Mouse (Mus musculus): Measurements from ENCODE around the gene Gabbr2. TPM values are rescaled to one million over a fixed set of nuclear protein-coding genes. Genes with fewer than 3 reads are reported as not detected.
A peak's percentile ranks its signal among the peaks of the same experiment; 100 is the strongest.

Gabbr2 gene
- polyA plus RNA-seq, 1 experiment, result 102 TPM

GRCm38 (mm10) chr4:46987809-46988208 lies 3.9 kb downstream of the Gabbr2 start:
- H3K4me1 ChIP-seq (ENCODE audit: control insufficient read depth, insufficient read depth, low read length), result peaks cover 48% of the 10 kb centered on the region
- no peak overlapping the region for H3K4me3 ChIP-seq (replicated peaks; ENCODE audit: insufficient read depth, low read depth, low read length)
- DNase-seq, result no peak
- 86% methylated on average over 6 of the region's 6 CpGs for WGBS
- no peak overlapping the region for H3K27ac ChIP-seq (ENCODE audit: insufficient read depth, low read length)
- H3K27me3 ChIP-seq (ENCODE audit: control insufficient read depth, insufficient read depth, low read length), result no peaks in the 10 kb centered on the region
- TF ChIP-seq POLR2A (IDR thresholded peaks at IDR 0.05; ENCODE audit: borderline replicate concordance, insufficient read depth, low read length), result no peak
- no peak for TF ChIP-seq CTCF (IDR thresholded peaks at IDR 0.05; ENCODE audit: borderline replicate concordance, insufficient read depth, low read depth, low read length)

- DNase-seq, result peak; percentile 64 to 81
- Histone ChIP-seq H3K4me3 (replicated peaks; ENCODE audit: insufficient read depth, low read depth, low read length) (no peak overlapping the region), H3K27me3 (ENCODE audit: control insufficient read depth, insufficient read depth, low read length) (no peaks in the 10 kb centered on the region), H3K27ac (ENCODE audit: insufficient read depth, low read length) (no peak overlapping the region), H3K4me1 (ENCODE audit: control insufficient read depth, insufficient read depth, low read length) (peaks cover 64% of the 10 kb centered on the region)
- TF ChIP-seq POLR2A (IDR thresholded peaks at IDR 0.05; ENCODE audit: borderline replicate concordance, insufficient read depth, low read length) (no peak), CTCF (IDR thresholded peaks at IDR 0.05; ENCODE audit: borderline replicate concordance, insufficient read depth, low read depth, low read length) (no peak)
These were observed 5.6 kb downstream of the Gabbr2 start for GRCm38 (mm10) chr4:46986054-46986453.

DNA sequence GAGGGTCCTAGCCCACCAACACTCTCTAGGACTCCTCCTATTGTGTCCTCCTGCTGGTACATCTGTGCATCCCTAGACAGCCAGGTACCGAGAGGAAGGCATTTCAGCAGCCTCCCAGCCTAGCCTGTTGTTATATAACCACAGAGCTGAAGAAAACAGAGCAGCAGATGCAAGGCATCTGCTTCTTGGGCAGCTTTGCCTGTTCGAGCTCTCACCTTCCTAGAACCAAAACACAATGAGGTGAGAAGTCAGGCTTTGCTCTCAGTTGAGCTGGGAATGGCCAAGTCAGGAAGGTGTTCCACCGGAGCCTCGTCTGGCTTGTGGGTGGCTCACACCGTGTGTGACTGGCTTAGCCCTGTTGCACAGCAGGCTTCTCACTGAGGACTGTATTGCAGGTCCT lies 8.8 kb downstream of the Gabbr2 start:
- Histone ChIP-seq H3K4me3 (replicated peaks; ENCODE audit: insufficient read depth, low read depth, low read length) (no peak overlapping the region), H3K27me3 (ENCODE audit: control insufficient read depth, insufficient read depth, low read length) (no peaks in the 10 kb centered on the region), H3K4me1 (ENCODE audit: control insufficient read depth, insufficient read depth, low read length) (peaks cover 78% of the 10 kb centered on the region), H3K27ac (ENCODE audit: insufficient read depth, low read length) (peak overlapping the region; percentile 20)
- DNase-seq, result peak; percentile 53
- no peak for TF ChIP-seq CTCF (IDR thresholded peaks at IDR 0.05; ENCODE audit: borderline replicate concordance, insufficient read depth, low read depth, low read length)
- no peak for TF ChIP-seq POLR2A (IDR thresholded peaks at IDR 0.05; ENCODE audit: borderline replicate concordance, insufficient read depth, low read length)
- 16% methylated on average over 5 of the region's 5 CpGs for WGBS

GRCm38 (mm10) chr4:46982094-46982493 lies 9.6 kb downstream of the Gabbr2 start:
- peak in 1 of 2 experiments; percentile 56 for DNase-seq
- WGBS, result 33% methylated on average over 4 of the region's 4 CpGs
- Histone ChIP-seq H3K27ac (ENCODE audit: insufficient read depth, low read length) (no peak overlapping the region), H3K27me3 (ENCODE audit: control insufficient read depth, insufficient read depth, low read length) (no peaks in the 10 kb centered on the region), H3K4me1 (ENCODE audit: control insufficient read depth, insufficient read depth, low read length) (peaks cover 86% of the 10 kb centered on the region), H3K4me3 (replicated peaks; ENCODE audit: insufficient read depth, low read depth, low read length) (no peak overlapping the region)
- no peak for TF ChIP-seq POLR2A (IDR thresholded peaks at IDR 0.05; ENCODE audit: borderline replicate concordance, insufficient read depth, low read length)
- no peak for TF ChIP-seq CTCF (IDR thresholded peaks at IDR 0.05; ENCODE audit: borderline replicate concordance, insufficient read depth, low read depth, low read length)

DNA sequence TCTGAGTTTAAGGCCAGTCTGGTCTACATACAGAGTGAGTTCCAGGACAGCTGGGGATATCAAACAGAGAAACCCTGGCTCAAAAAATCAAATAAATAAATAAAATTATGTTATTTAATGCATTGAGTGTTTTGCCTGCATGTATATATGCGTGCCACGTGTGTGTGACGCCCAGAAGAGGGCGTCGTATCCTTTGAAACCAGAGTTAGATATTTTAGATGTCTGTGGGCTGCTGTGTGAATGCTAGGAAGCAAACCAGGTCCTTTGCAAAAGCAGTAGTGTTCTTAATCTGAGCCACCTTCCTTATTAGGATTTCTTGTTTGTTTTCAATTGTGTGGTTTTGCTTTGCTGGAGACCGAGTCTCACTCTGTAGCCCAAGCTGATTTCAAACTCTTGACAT lies 13.3 kb downstream of the Gabbr2 start:
- TF ChIP-seq POLR2A (IDR thresholded peaks at IDR 0.05; ENCODE audit: borderline replicate concordance, insufficient read depth, low read length) (no peak), CTCF (IDR thresholded peaks at IDR 0.05; ENCODE audit: borderline replicate concordance, insufficient read depth, low read depth, low read length) (no peak)
- no peaks in the 10 kb centered on the region for H3K27me3 ChIP-seq (ENCODE audit: control insufficient read depth, insufficient read depth, low read length)
- peaks cover 82% of the 10 kb centered on the region for H3K4me1 ChIP-seq (ENCODE audit: control insufficient read depth, insufficient read depth, low read length)
- WGBS, result 91% methylated on average over 6 of the region's 6 CpGs
- H3K4me3 ChIP-seq (replicated peaks; ENCODE audit: insufficient read depth, low read depth, low read length), result no peak overlapping the region
- DNase-seq, result no peak
- H3K27ac ChIP-seq (ENCODE audit: insufficient read depth, low read length), result no peak overlapping the region

GRCm38 (mm10) chr4:46977161-46977560 lies 14.5 kb downstream of the Gabbr2 start:
- Histone ChIP-seq H3K27ac (ENCODE audit: insufficient read depth, low read length) (peak overlapping the region; percentile 93), H3K27me3 (ENCODE audit: control insufficient read depth, insufficient read depth, low read length) (no peaks in the 10 kb centered on the region), H3K4me1 (ENCODE audit: control insufficient read depth, insufficient read depth, low read length) (peaks cover 75% of the 10 kb centered on the region), H3K4me3 (replicated peaks; ENCODE audit: insufficient read depth, low read depth, low read length) (no peak overlapping the region)
- 31% methylated on average over 7 of the region's 7 CpGs for WGBS
- TF ChIP-seq CTCF (IDR thresholded peaks at IDR 0.05; ENCODE audit: borderline replicate concordance, insufficient read depth, low read depth, low read length) (no peak), POLR2A (IDR thresholded peaks at IDR 0.05; ENCODE audit: borderline replicate concordance, insufficient read depth, low read length) (no peak)
- peak in 1 of 2 experiments; percentile 55 for DNase-seq

DNA sequence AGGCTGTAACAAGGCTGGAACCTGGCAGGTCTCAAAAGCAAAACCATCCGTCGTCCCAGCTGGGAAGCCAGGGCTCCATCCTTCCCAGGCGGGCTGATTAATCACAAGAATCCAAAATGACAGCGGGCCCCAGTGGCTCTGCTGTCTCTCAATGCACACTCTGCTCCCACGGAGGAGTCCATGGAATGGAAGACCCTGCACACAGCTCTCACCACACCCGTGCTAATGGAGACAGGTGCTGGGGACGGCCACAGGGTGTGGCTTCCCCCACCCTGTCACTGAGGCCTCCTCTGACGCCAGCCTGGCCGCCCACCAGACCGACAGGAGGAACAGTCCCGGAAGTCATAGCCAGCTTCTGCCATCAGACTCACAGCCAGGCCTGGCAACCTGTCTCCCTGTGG lies 15.0 kb downstream of the Gabbr2 start:
- Histone ChIP-seq H3K27ac (ENCODE audit: insufficient read depth, low read length) (peak overlapping the region; percentile 93), H3K27me3 (ENCODE audit: control insufficient read depth, insufficient read depth, low read length) (no peaks in the 10 kb centered on the region), H3K4me3 (replicated peaks; ENCODE audit: insufficient read depth, low read depth, low read length) (peak overlapping the region; percentile 28), H3K4me1 (ENCODE audit: control insufficient read depth, insufficient read depth, low read length) (peaks cover 72% of the 10 kb centered on the region)
- 11% methylated on average over 11 of the region's 11 CpGs for WGBS
- TF ChIP-seq POLR2A (IDR thresholded peaks at IDR 0.05; ENCODE audit: borderline replicate concordance, insufficient read depth, low read length) (peak; percentile 18; the same call in 1 of the 2 replicates), CTCF (IDR thresholded peaks at IDR 0.05; ENCODE audit: borderline replicate concordance, insufficient read depth, low read depth, low read length) (no peak)
- DNase-seq, result peak; percentile 87 to 88

DNA sequence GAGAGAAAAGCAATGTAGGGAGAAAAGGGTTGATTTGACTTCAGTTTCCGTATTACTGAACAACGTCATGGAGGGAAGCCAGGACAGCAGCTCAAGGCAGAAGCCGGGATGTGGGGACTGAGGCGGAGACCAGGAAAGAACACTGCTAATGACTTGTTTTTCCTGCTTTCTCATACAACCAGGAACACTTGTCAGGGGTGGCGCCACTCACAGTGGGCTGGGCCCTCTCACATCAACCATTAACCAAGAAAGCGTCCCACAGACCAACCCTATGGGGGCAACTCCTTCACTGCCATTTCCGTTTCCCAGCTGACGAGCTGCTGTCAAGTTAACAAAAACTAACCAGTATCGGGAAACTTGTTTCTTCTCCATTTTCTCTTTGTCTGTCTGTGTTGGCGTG lies 18.4 kb downstream of the Gabbr2 start:
- no peak overlapping the region for H3K27ac ChIP-seq (ENCODE audit: insufficient read depth, low read length)
- WGBS, result 82% methylated on average over 10 of the region's 10 CpGs
- no peak for DNase-seq
- H3K27me3 ChIP-seq (ENCODE audit: control insufficient read depth, insufficient read depth, low read length), result no peaks in the 10 kb centered on the region
- TF ChIP-seq POLR2A (IDR thresholded peaks at IDR 0.05; ENCODE audit: borderline replicate concordance, insufficient read depth, low read length), result no peak
- no peak for TF ChIP-seq CTCF (IDR thresholded peaks at IDR 0.05; ENCODE audit: borderline replicate concordance, insufficient read depth, low read depth, low read length)
- peaks cover 43% of the 10 kb centered on the region for H3K4me1 ChIP-seq (ENCODE audit: control insufficient read depth, insufficient read depth, low read length)
- no peak overlapping the region for H3K4me3 ChIP-seq (replicated peaks; ENCODE audit: insufficient read depth, low read depth, low read length)

Measured in cerebellum, adult 2 months (tissue).